Mouse (Mus musculus) olfactory bulb, adult 2 months (tissue): ENCODE measurements around the gene Six5. TPM values are rescaled to one million over a fixed set of nuclear protein-coding genes. Genes with fewer than 3 reads are reported as not detected.
A peak's percentile ranks its signal among the peaks of the same experiment; 100 is the strongest.

Experiments used
- H3K27ac ChIP-seq: fragments of 200-500 bp; 2 replicates; pipeline ENCODE4 v1.5.1; 2012; ENCODE audit warnings: low read depth, low read length; ENCODE audit not compliant: insufficient read depth
- H3K4me1 ChIP-seq: fragments of 200-500 bp; 2 replicates; pipeline ENCODE4 v1.6.1; 2012; ENCODE audit warnings: low read length; ENCODE audit not compliant: control insufficient read depth, insufficient read depth
- H3K4me3 ChIP-seq: fragments of 200-500 bp; 2 replicates; pipeline ENCODE4 v1.5.1; 2012; ENCODE audit warnings: mild to moderate bottlenecking, low read depth, low read length, moderate library complexity; ENCODE audit not compliant: insufficient read depth
- CTCF ChIP-seq: fragments of 200-500 bp; IDR thresholded peaks from 2 replicates; pipeline ENCODE4 v1.5.1; 2012; ENCODE audit warnings: low read depth, mild to moderate bottlenecking, low read length, moderate library complexity; ENCODE audit not compliant: insufficient read depth
- POLR2A ChIP-seq: fragments of 200-500 bp; IDR thresholded peaks from 2 replicates; pipeline ENCODE4 v1.6.1; 2012; ENCODE audit warnings: mild to moderate bottlenecking, low read depth, low read length, moderate library complexity; ENCODE audit not compliant: insufficient read depth
- WGBS: fragments of 180-500 bp; shearing (Covaris S2); methylation state at CpG from one replicate; pipeline ENCODE4 v1.1.7; 2018; 5-methylcytosine and 5-hydroxymethylcytosine counted together
- polyA plus RNA-seq: library from polyadenylated mRNA; stranded (reverse); fragments of >200 nt; gene quantifications from 2 replicates; pipeline ENCODE4 v1.2.4, GENCODE M21; 2012; ENCODE audit warnings: low replicate concordance; ENCODE audit not compliant: missing spikeins, insufficient read depth, insufficient read length

Gene Six5
- polyA plus RNA-seq, 1 experiment, result not detected

DNA sequence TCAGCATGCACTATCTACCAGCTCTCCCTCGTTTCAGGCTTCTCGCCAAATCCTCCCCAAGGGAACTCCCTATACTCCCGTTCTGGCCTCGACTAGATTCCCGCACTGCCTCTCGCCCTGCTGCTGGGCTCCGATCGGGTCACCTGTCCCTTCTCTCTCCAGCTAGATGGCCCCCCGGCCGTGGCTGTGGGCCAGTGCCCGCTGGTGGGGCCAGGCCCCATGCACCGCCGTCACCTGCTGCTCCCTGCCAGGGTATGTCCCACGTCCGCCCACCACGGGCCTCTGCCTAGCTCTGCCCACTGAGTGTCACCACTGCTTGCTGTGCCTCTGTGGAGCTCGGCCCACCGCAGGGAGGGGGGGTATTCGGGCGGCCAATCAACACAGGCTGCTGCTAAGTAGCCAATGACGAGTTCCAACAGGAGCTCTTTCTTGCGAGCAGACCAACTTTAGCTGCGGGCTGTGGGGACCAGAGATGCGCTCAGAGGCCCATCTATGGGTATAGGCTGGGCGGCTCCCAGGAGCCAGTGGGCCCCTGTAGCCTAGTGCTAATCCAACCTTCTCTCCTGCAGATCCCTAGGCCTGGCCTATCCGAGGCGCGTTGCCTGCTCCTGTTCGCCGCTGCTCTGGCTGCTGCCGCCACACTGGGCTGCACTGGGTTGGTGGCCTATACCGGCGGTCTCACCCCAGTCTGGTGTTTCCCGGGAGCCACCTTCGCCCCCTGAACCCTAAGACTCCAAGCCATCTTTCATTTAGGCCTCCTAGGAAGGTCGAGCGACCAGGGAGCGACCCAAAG, 1.8 kb upstream of the Six5 start:
- Histone ChIP-seq H3K4me3 (no peak overlapping the region), H3K27ac (no peak overlapping the region), H3K4me1 (peaks cover 36% of the 10 kb centered on the region)
- TF ChIP-seq POLR2A, result no peak
- no peak for TF ChIP-seq CTCF
- 24% methylated on average over 38 of the region's 38 CpGs for WGBS

DNA sequence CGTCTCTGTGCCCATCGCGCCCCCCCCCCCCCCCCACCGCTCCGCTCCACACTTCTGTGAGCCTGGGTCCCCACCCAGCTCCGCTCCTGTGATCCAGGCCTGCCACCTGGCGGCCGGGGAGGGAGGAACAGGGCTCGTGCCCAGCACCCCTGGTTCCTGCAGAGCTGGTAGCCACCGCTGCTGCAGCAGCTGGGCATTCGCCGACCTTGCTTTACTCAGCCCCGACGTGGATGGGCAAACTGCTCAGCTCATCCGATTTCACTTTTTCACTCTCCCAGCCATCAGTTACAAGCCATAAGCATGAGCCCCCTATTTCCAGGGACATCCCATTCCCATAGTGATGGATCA, 1.2 kb upstream of the Six5 start:
- peaks cover 36% of the 10 kb centered on the region for H3K4me1 ChIP-seq
- 5% methylated on average over 15 of the region's 15 CpGs for WGBS
- peak overlapping the region; percentile 21; the same call in 1 of the 2 replicates for H3K27ac ChIP-seq
- TF ChIP-seq CTCF (peak; percentile 82), POLR2A (no peak)
- H3K4me3 ChIP-seq, result peak overlapping the region; percentile 54

DNA sequence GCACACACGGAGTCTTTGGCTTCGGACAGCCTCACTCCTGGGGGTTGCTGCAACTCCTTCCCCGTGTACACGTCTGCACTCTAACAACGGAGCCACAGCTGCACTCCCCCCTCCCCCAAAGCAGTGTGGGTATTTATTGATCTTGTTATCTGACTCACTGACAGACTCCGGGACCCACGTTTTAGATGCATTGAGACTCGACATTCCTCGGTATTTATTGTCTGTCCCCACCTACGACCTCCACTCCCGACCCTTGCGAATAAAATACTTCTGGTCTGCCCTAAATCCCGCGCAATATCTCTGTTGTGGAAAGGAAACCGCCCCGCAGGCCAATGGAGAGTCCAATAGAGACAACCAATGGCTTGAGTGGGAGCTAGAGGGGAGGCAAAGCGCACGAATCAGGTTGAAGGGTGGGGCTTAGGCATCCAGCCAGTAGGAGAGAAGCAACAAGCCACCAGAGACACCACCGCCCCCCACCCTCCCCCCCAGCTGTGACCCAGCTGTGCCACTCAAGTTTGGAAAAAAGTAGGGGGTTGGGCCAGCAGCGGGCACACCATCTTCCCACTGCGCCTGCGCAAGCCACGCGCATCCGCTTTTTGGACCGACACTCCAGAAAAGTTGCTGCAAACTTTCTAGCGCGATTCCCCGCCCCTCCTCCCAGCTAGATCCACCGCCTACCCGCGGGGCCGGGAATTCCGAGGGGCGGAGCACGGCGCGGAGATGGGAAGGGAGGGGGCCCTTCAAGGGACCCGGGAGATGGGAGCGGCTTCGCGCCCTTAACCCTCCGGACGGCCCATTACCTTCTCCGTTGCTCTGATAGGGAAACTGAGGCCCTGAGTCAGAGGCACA, 633 bp upstream of the Six5 start:
- under 1% methylated on average over 45 of the region's 45 CpGs for whole genome bisulfite sequencing

DNA sequence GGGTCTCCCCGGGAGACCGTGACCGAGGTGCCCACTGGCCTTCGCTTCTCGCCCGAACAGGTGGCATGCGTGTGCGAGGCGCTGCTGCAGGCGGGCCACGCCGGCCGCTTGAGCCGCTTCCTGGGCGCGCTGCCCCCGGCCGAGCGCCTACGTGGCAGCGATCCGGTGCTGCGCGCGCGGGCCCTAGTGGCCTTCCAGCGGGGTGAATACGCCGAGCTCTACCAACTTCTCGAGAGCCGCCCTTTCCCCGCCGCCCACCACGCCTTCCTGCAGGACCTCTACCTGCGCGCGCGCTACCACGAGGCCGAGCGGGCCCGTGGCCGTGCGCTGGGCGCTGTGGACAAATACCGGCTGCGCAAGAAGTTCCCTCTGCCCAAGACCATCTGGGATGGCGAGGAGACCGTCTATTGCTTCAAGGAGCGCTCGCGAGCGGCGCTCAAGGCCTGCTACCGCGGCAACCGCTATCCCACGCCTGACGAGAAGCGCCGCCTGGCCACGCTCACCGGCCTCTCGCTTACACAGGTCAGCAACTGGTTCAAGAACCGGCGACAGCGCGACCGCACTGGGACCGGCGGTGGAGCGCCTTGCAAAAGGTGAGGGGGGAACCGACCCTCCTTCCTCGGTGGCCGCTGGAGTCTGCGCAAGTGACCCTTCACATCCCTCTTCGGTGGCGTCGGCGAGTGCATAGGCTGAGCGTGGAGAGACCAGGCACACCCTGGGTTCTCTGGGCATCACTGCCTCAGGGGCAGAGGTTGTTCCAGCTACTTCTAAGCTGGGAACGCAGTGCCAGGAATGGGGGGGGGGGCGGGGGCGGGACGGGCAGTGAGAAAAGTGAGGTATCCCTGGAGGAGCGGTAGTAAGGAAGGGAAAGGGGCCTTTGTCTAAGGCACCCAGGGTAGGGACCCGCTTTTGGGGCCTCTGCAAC, 694 bp downstream of the Six5 start:
- TF ChIP-seq CTCF (no peak), POLR2A (no peak)

More for the DNA sequence above, 633 bp upstream of the Six5 start:
- H3K4me1 ChIP-seq, result peaks cover 36% of the 10 kb centered on the region
- no peak for TF ChIP-seq POLR2A
- no peak for TF ChIP-seq CTCF
- peak overlapping the region; percentile 54 for H3K4me3 ChIP-seq
- peak overlapping the region; percentile 27; the same call in 1 of the 2 replicates for H3K27ac ChIP-seq

DNA sequence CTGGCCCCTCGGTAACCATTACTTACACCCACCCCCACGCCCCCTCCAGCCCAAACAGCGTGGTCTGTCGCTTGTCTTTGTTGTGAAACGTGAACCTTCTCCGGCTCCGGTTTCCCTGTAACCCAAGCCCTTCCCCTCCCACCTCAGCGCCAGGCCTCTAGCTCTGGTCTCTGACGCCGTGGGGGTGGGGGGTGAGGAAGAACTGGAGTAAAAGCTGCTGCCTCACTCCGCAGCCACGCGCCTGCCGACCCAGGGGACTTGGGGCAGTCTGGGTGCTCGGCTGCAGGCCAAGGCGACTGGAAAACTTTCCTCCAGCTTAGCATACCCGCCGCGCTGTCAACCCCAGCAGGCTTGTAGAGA, 1.3 kb downstream of the Six5 start:
- WGBS, result 7% methylated on average over 19 of the region's 19 CpGs
- Histone ChIP-seq H3K4me1 (peaks cover 36% of the 10 kb centered on the region), H3K27ac (no peak overlapping the region), H3K4me3 (no peak overlapping the region)
- TF ChIP-seq POLR2A (no peak), CTCF (no peak)

More for the DNA sequence above, 694 bp downstream of the Six5 start:
- Histone ChIP-seq H3K4me1 (peaks cover 36% of the 10 kb centered on the region), H3K4me3 (peak overlapping the region; percentile 54), H3K27ac (no peak overlapping the region)
- WGBS, result 1% methylated on average over 87 of the region's 87 CpGs

DNA sequence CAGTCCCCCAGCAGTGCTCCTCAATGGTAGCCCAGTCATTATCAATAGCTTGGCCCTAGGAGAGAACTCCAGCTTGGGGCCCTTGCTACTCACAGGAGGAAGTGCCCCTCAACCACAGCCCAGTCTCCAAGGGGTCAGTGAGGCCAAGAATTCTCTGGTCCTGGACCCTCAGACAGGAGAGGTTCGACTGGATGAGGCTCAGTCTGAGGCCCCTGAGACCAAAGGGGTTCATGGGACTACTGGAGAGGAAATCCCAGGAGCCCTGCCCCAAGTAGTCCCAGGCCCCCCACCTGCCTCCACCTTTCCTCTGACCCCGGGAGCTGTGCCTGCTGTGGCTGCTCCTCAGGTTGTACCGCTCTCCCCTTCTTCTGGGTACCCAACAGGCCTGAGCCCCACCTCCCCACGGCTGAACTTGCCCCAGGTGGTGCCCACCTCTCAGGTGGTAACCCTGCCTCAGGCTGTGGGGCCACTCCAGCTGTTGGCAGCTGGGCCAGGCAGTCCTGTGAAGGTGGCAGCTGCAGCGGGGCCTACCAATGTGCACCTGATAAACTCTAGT, 2.1 kb downstream of the Six5 start:
- H3K27ac ChIP-seq, result no peak overlapping the region
- 73% methylated on average over 5 of the region's 5 CpGs for WGBS
- peaks cover 36% of the 10 kb centered on the region for H3K4me1 ChIP-seq
- TF ChIP-seq CTCF (no peak), POLR2A (no peak)
- H3K4me3 ChIP-seq, result no peak overlapping the region

DNA sequence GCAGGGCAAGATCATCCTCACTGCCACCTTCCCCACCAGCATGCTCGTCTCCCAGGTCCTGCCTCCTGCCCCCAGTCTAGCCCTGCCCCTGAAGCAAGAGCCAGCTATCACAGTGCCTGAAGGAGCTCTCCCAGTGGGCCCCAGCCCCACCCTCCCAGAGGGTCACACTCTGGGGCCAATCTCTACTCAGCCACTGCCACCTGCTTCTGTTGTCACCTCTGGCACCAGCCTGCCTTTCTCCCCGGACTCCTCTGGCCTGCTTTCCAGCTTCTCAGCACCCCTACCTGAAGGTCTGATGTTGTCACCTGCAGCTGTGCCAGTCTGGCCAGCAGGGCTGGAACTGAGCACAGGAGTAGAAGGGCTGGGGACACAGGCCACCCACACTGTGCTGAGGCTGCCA, 2.8 kb downstream of the Six5 start:
- TF ChIP-seq CTCF (no peak), POLR2A (no peak)
- H3K27ac ChIP-seq, result no peak overlapping the region
- 77% methylated on average over 2 of the region's 2 CpGs for WGBS
- H3K4me3 ChIP-seq, result no peak overlapping the region
- H3K4me1 ChIP-seq, result peaks cover 36% of the 10 kb centered on the region

DNA sequence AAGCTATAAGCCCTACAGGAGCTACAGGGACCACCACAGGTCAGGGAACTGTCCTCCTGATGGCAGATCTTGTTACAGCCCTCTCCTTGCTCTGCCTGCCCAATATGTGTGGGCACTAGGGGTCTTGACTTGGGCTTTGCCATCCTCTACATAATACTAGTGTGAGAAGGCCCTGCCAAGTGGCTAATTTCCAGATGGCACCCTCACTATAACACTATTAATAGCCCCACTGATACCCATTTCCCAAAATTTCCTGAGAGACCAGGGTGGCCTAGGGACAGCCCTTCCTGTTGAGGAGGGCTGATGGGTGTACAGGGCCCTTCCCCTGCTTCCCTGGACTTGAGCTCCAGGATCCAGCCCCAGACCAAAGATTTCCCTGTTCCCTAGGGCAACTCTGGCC, 3.5 kb downstream of the Six5 start:
- Histone ChIP-seq H3K4me1 (peaks cover 29% of the 10 kb centered on the region), H3K27ac (no peak overlapping the region), H3K4me3 (no peak overlapping the region)
- TF ChIP-seq POLR2A (no peak), CTCF (no peak)

DNA sequence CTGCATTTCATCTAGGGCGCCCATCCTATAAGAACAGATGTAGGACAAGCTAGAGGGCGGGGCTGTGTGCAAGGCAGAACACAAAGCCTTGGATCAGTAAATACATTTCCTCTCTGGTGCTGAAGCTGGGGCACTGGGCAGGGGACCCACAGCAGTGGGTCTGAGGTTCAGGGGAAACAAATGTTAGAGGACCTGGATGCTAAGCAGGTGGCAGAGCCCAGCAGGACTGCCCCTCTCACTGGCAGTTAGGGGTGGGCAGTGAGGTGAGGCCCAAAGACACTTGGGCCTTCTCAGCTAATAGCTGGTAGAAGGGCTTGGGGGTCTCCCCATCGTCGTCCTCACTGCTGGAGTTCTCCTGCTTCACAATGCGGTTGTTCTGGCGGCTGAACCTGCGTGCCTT, 4.4 kb downstream of the Six5 start:
- 83% methylated on average over 7 of the region's 7 CpGs for WGBS
- TF ChIP-seq CTCF (no peak), POLR2A (no peak)
- H3K4me3 ChIP-seq, result no peak overlapping the region
- H3K27ac ChIP-seq, result no peak overlapping the region
- peaks cover 23% of the 10 kb centered on the region for H3K4me1 ChIP-seq
